Mouse (Mus musculus): Measurements from ENCODE around the gene Pdcd4. TPM values are rescaled to one million over a fixed set of nuclear protein-coding genes. Genes with fewer than 3 reads are reported as not detected.

Pdcd4 gene
- 84.7 and 85.6 TPM in 2 replicates for polyA plus RNA-seq (2015; fragmentation: Nextera tagmentation; extraction: Ambion mirVana)

DNA sequence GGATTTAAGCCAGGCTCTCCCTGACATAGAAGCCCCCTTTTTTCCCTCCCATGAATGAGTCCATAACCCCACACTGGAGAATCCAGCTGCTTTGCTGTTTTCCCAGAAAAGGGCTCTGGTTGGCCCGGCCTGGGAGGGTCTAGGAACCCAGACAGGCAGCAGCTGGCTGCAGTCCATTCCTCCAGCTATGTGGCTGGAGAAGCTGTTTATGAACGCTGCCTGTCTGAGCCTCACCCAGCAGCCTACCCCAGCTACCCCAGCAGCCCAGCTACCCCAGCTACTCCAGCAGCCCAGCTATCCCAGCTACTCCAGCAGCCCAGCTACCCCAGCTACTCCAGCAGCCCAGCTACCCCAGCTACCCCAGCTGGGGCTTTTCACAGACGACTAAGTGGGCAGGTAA lies at the start of gene Pdcd4:
Gene Pdcd4 (plus strand): TSS at position 171 of the 400 bp plus-strand sequence.
- ATAC-seq, result no peak
- Histone ChIP-seq H3K9me3 (no peaks in the 10 kb centered on the region), H3K27ac (no peak within 1 kb of the TSS), H3K4me3 (replicated peaks) (no peak within 1 kb of the TSS), H3K9ac (replicated peaks) (no peak within 1 kb of the TSS), H3K36me3 (no peaks in the 10 kb centered on the region), H3K4me1 (replicated peaks) (0 out of 2 replicates have a peak, but pooled peaks cover 5% of the 10 kb centered on the region), H3K27me3 (no peaks in the 10 kb centered on the region; the same call in 1 of the 2 replicates), H3K4me2 (replicated peaks) (no peak within 1 kb of the TSS)
- WGBS, result 64% methylated on average over 3 of the region's 3 CpGs

DNA sequence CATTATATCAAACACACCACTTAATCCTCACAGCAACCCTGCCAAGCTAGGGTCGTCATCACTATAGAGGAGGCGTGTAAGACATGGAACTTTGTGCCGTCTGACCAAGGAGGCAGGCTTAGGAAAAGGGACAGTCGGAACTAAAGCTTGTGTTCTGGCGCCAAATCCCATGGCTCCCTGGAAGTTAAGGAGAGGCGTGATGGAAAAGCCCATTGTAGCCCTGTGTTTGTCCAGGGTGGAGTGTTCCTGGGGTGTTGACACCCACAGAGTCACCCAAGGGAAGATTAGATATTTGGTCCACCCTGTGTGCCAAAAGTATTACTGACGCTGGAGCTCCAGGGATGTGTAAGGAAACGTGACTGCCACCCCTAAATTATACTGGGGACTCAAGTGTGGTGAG lies 48.1 kb upstream of the Pdcd4 start:
- Histone ChIP-seq H3K9me3 (no peaks in the 10 kb centered on the region), H3K27ac (no peak overlapping the region), H3K9ac (replicated peaks) (no peak overlapping the region), H3K4me3 (replicated peaks) (no peak overlapping the region), H3K4me2 (replicated peaks) (no peak overlapping the region), H3K36me3 (no peaks in the 10 kb centered on the region), H3K27me3 (no peaks in the 10 kb centered on the region), H3K4me1 (replicated peaks) (peaks cover 13% of the 10 kb centered on the region)
- WGBS, result 88% methylated on average over 8 of the region's 8 CpGs
- no peak for ATAC-seq

DNA sequence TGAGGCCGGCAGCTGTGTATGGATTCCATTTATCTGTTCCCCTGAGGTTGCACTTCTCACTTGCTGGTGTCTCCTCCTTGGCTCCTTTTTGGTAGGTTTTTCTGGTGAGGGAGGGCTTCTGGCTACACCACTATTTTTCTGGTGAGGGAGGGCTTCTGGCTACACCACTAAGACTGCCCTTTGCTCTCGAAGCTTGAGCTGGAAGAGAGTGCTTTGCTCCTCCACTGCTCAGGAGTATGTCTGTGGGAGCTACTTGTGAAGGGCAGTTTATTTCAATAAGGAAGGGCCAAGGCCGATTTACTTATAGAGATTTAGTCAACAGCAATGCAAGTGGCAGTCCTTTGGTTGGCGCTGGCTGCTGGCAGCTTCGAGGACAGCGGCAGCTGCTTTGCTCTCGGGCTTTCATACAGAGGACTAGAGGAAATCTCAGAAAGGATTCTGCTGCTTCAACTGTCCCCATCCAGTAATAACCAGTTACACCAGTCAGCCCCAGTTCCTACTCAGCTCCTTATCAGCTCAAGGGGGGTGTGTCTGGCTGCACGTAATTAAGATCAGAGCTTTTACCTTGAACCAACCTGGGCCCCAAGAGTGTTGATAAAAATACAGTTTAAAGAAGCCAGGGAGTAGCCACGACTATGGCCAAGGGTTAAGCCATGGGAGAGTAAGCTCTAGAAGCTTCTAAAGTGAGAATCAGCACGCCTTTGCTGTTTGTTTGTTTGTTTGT lies 43.6 kb upstream of the Pdcd4 start:
- Histone ChIP-seq H3K36me3 (no peaks in the 10 kb centered on the region), H3K27me3 (no peaks in the 10 kb centered on the region), H3K4me3 (replicated peaks) (no peak overlapping the region), H3K4me2 (replicated peaks) (no peak overlapping the region), H3K9ac (replicated peaks) (no peak overlapping the region), H3K4me1 (replicated peaks) (peaks cover 36% of the 10 kb centered on the region), H3K9me3 (no peaks in the 10 kb centered on the region), H3K27ac (no peak overlapping the region)
- WGBS, result 88% methylated on average over 10 of the region's 10 CpGs
- ATAC-seq, result no peak

DNA sequence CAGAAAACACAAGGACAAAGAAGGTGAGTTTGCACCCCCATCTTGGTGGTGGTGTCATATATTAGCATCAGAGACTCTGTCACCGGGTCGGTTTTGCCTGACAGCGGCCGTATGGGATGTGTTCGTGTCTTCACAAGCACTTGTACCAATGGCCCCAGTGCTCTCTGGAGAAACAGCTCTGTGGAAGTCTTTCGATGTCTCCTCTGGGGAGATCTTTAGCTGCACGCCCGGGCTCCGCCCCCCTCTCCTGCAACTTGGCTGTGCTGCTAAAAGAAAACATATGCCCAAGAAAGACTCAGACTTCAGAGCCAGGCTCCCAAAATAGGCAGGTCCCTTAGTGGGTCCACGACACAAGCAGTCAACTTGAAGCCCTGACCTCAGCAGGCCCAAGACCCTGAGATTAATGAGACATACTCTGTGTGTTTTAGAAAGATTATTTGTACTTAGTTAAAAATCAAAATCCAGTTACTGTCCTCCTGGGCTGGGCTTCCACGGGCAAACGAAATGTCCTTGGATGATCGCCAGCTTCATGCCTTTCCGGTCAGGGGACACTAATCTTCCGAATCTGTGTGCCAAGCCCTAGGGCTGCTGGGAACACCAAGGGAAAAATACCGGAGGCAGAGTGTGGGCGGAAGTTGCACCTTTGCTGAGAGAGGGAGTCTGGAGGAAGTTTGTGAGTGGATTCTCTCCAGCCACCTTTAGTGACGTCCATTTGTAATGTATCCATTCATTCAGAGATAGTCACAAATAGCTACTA lies 41.7 kb upstream of the Pdcd4 start:
- no peaks in the 10 kb centered on the region for H3K36me3 ChIP-seq
- no peak overlapping the region for H3K4me3 ChIP-seq (replicated peaks)
- WGBS, result 72% methylated on average over 18 of the region's 18 CpGs
- H3K27ac ChIP-seq, result peak overlapping the region; percentile 51; the same call in 1 of the 2 replicates
- H3K4me1 ChIP-seq (replicated peaks), result peaks cover 49% of the 10 kb centered on the region
- no peak for ATAC-seq
- no peaks in the 10 kb centered on the region for H3K9me3 ChIP-seq
- H3K27me3 ChIP-seq, result no peaks in the 10 kb centered on the region
- no peak overlapping the region for H3K9ac ChIP-seq (replicated peaks)
- no peak overlapping the region for H3K4me2 ChIP-seq (replicated peaks)

DNA sequence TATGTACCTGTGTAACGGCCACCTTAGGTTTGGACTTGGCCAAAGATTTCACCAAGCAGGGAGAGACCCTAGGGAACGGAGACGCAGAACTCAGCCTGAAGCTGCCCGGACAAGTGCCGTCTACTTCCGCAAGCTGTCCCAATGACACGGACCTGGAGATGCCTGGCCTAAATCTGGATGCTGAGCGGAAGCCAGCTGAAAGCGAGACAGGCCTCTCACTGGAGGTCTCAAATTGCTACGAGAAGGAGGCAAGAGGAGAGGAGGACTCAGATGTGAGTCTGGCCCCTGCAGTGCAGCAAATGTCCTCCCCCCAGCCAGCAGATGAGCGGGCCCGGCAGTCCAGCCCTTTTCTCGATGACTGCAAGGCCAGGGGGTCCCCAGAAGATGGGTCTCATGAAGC lies 40.7 kb upstream of the Pdcd4 start:
- Histone ChIP-seq H3K36me3 (no peaks in the 10 kb centered on the region), H3K9me3 (no peaks in the 10 kb centered on the region), H3K4me1 (replicated peaks) (peaks cover 54% of the 10 kb centered on the region), H3K9ac (replicated peaks) (no peak overlapping the region), H3K4me2 (replicated peaks) (no peak overlapping the region), H3K27ac (peak overlapping the region; percentile 95), H3K4me3 (replicated peaks) (no peak overlapping the region), H3K27me3 (no peaks in the 10 kb centered on the region)
- WGBS, result 86% methylated on average over 13 of the region's 13 CpGs
- no peak for ATAC-seq

DNA sequence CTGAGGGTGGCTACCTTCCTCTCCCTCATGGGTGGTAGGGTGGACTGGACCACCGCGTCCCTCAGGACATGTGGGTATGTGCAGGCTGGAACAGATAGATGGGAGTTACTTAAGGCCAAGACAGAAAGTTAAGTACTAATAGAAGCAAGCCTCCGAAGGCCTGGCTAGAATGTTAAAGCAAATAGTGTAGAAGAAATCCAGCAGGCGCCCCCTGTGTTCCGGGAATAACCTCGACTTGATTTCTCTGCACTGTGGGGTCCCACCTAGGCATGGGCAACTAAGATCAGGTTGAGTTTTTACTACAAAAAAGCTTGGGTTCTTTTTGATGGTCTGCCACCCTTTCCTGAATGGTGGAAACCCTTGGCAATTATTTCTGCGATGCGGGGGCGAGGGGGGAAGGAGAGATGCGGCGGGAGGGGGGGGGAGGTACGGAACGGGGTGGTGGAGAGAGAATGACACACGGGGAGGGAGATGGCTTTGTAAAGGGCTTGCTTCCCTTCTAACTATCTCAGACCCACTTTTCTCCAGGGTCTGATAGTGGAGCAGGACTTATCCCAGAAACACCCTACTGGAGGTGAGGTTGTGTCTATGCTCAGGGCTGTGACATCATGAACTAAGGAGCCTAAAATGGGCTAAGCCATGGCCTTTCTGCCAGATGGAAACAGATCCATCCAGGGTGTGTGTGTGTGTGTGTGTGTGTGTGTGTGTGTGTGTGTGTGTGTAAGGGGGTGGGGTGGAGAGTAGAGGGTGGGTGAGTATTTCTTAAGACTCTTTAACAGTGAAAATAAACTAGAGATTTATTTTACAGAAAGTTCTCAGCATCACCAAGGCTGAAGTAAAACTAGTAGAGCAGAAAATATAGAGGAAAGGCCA lies 40.0 kb upstream of the Pdcd4 start:
- no peaks in the 10 kb centered on the region for H3K36me3 ChIP-seq

DNA sequence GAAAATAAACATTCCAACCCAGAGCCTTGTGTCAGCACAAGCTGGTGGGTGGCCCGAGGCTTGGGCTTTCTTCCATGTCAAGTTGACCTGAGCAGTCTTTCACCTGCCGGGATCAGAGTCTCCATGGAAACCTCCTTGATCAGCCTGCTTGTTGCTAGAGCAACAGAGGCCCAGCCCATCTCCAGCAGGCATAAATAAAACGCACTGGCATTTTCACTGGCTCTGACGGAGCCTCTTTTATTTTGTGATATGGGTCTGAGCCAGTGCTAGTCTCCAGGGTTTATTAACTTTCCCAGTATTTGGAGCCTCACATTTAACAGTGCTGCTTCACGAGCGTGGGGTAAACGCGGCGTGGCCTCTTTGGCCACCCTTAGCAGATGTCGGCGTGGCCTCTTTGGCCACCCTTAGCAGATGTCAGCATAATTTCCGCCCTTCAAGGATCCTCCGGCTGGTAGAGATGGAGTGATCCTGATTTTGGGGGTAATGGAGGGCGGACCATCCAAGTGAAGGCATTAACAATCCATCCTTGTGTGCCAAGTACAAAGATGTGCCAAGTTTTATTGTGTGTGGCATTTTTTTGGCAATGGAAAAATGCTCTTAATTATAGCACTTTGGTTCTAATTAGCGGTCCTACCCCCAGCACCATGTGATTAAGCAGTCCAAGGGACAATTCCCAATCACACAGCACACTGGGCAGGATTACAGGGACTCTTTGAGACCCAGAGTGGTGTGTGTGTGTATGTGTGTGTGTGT lies 39.2 kb upstream of the Pdcd4 start:
- Histone ChIP-seq H3K27ac (peak overlapping the region; percentile 95), H3K4me3 (replicated peaks) (peak overlapping the region; percentile 12; the same call in 1 of the 2 replicates), H3K27me3 (no peaks in the 10 kb centered on the region), H3K9me3 (no peaks in the 10 kb centered on the region), H3K9ac (replicated peaks) (no peak overlapping the region; the same call in 1 of the 2 replicates), H3K36me3 (no peaks in the 10 kb centered on the region), H3K4me2 (replicated peaks) (peak overlapping the region; percentile 49), H3K4me1 (replicated peaks) (peaks cover 62% of the 10 kb centered on the region)
- WGBS, result 14% methylated on average over 15 of the region's 15 CpGs
- peak; percentile 91 for ATAC-seq

More for the DNA sequence above, 40.0 kb upstream of the Pdcd4 start:
- Histone ChIP-seq H3K9me3 (no peaks in the 10 kb centered on the region), H3K9ac (replicated peaks) (no peak overlapping the region), H3K27me3 (no peaks in the 10 kb centered on the region), H3K4me2 (replicated peaks) (peak overlapping the region; percentile 49), H3K27ac (peak overlapping the region; percentile 95), H3K4me1 (replicated peaks) (peaks cover 57% of the 10 kb centered on the region), H3K4me3 (replicated peaks) (no peak overlapping the region)
- ATAC-seq, result peak; percentile 43
- WGBS, result 77% methylated on average over 14 of the region's 14 CpGs

DNA sequence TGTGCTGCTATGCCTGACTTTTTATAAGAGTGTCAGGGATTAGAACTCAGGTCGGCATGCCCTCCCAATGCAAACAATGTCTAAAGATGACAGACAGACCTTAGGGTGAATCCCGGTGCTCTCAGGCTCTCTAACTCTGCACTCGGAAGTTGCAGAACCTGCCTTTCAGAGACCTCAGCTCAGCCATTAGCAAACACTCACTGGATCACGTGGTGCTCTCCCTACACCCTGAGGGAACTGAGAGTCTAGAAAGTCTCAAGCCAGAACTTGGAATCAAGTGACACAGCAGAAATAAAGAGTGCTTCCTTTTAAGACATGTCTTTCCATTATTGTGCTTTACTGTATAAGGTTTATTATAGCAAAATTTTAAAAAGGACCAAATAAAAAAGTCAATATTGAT lies 37.1 kb upstream of the Pdcd4 start:
- Histone ChIP-seq H3K4me2 (replicated peaks) (no peak overlapping the region), H3K4me3 (replicated peaks) (no peak overlapping the region), H3K9me3 (no peaks in the 10 kb centered on the region), H3K27me3 (no peaks in the 10 kb centered on the region), H3K9ac (replicated peaks) (no peak overlapping the region), H3K4me1 (replicated peaks) (peaks cover 74% of the 10 kb centered on the region), H3K27ac (no peak overlapping the region), H3K36me3 (no peaks in the 10 kb centered on the region)
- ATAC-seq, result no peak
- WGBS, result 80% methylated on average over 4 of the region's 4 CpGs

DNA sequence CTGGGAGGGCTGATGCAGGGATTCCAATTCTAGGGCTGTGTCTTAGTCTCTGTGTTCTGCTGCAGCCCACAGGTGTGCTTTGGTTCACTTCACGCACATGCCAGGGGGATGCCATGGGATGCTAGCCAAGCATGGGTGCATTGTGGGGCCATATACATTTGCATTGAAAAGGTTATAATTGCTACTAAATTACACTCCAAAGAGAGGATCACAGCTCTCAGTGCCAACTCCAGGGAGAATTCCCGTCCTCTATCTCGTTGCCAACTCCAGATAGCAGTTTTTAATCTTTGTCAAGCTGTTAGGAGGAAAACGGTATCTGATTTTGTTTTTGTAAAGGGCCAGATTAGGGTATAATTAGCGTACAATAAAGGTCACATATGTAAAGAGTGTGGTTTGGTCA lies 36.2 kb upstream of the Pdcd4 start:
- no peaks in the 10 kb centered on the region for H3K9me3 ChIP-seq
- H3K4me1 ChIP-seq (replicated peaks), result peaks cover 67% of the 10 kb centered on the region
- WGBS, result 78% methylated on average over 5 of the region's 5 CpGs
- no peak overlapping the region for H3K4me2 ChIP-seq (replicated peaks)
- H3K36me3 ChIP-seq, result no peaks in the 10 kb centered on the region
- no peak overlapping the region for H3K4me3 ChIP-seq (replicated peaks)
- H3K9ac ChIP-seq (replicated peaks), result no peak overlapping the region
- ATAC-seq, result no peak
- H3K27ac ChIP-seq, result no peak overlapping the region
- H3K27me3 ChIP-seq, result no peaks in the 10 kb centered on the region

DNA sequence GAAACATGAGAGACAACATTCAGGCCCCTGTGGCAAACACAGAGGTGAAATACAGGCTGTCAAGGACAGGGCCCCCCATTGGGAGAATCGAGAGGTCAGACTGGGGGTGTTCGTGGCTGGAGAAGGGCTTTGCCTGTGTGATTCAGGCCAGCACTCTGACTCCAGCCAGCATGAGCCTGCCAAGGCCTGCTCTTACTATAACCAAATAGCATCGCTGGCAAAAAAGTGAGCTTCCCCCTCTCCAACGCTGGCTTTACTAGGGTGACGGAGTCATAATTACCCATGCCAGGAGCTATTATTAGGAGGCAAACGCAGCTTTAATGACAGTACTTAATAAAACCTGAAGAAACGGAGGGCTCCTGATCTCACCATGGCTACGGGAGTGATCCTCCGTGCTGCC lies 35.2 kb upstream of the Pdcd4 start:
- no peak for ATAC-seq
- H3K4me1 ChIP-seq (replicated peaks), result peaks cover 57% of the 10 kb centered on the region
- H3K4me2 ChIP-seq (replicated peaks), result no peak overlapping the region
- 69% methylated on average over 9 of the region's 9 CpGs for WGBS
- no peak overlapping the region for H3K9ac ChIP-seq (replicated peaks)
- no peak overlapping the region for H3K27ac ChIP-seq
- H3K36me3 ChIP-seq, result no peaks in the 10 kb centered on the region
- H3K9me3 ChIP-seq, result no peaks in the 10 kb centered on the region
- H3K4me3 ChIP-seq (replicated peaks), result no peak overlapping the region
- H3K27me3 ChIP-seq, result no peaks in the 10 kb centered on the region

DNA sequence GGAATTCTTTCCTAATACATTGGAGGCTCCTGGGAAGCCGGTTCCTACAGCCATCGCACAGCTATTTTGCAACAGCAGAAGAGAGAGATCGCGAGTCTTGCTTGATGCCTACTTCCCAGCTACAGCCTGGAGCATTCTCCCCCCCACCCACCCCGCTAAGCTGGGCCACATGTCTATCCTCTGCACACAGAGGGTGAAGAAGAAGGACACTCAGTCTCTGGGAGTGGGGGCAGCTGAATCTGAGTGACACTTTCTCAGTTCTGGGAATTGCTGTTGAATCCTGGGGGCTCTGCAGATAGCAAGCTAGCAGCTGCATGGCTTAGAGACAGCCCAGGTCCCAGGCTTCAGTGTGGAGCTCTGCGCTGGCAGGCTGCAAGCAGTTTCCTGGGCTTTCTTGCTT lies 34.1 kb upstream of the Pdcd4 start:
- Histone ChIP-seq H3K4me3 (replicated peaks) (no peak overlapping the region), H3K36me3 (no peaks in the 10 kb centered on the region), H3K4me1 (replicated peaks) (peaks cover 45% of the 10 kb centered on the region), H3K27me3 (no peaks in the 10 kb centered on the region), H3K9ac (replicated peaks) (no peak overlapping the region), H3K4me2 (replicated peaks) (no peak overlapping the region), H3K27ac (peak overlapping the region; percentile 32; the same call in 1 of the 2 replicates), H3K9me3 (no peaks in the 10 kb centered on the region)
- 86% methylated on average over 6 of the region's 6 CpGs for WGBS
- no peak for ATAC-seq

Measured in midbrain, embryonic 13.5 days (tissue).